Mouse (Mus musculus) embryonic facial prominence, embryonic 14.5 days (tissue): ENCODE measurements around the gene Herpud2. TPM values are rescaled to one million over a fixed set of nuclear protein-coding genes. Genes with fewer than 3 reads are reported as not detected.
A peak's percentile ranks its signal among the peaks of the same experiment; 100 is the strongest.

ENCODE experiments used
- ATAC-seq: fragments of 200-750 bp; cut with Nextera tagmentation; 2 replicates; pipeline ENCODE4 v1.8.0; 2017; ENCODE audit warnings: low read depth, moderate number of reproducible peaks, moderate TSS enrichment
- DNase-seq: peaks from one replicate; pipeline ENCODE4 v3.0.0-alpha.2; 2015; ENCODE audit warnings: low spot score
- H3K27ac ChIP-seq: fragments of 300-500 bp; sonication (generic); replicated peaks from 2 replicates; pipeline ENCODE4 v1.5.1; 2014; ENCODE audit warnings: low read depth, mild to moderate bottlenecking, low read length, moderate library complexity
- H3K27me3 ChIP-seq: fragments of 300-500 bp; sonication (generic); replicated peaks from 2 replicates; pipeline ENCODE4 v1.6.1; 2014; ENCODE audit warnings: low read length; ENCODE audit not compliant: control insufficient read depth, insufficient read depth
- H3K36me3 ChIP-seq: fragments of 300-500 bp; sonication (generic); 2 replicates; pipeline ENCODE4 v1.6.1; 2014; ENCODE audit warnings: low read length, mixed read lengths; ENCODE audit not compliant: control insufficient read depth, insufficient read depth
- H3K4me1 ChIP-seq: fragments of 300-500 bp; sonication (generic); 2 replicates; pipeline ENCODE4 v1.6.1; 2014; ENCODE audit warnings: antibody characterized with exemption, low read length; ENCODE audit not compliant: control insufficient read depth, insufficient read depth
- H3K4me2 ChIP-seq: fragments of 300-500 bp; sonication (generic); 2 replicates; pipeline ENCODE4 v1.6.1; 2014; ENCODE audit warnings: low read depth, mild to moderate bottlenecking, low read length, moderate library complexity, mixed read lengths
- H3K4me3 ChIP-seq: fragments of 300-500 bp; sonication (generic); 2 replicates; pipeline ENCODE4 v1.5.1; 2014; ENCODE audit warnings: low read depth, mild to moderate bottlenecking, low read length
- H3K9ac ChIP-seq: fragments of 300-500 bp; sonication (generic); 2 replicates; pipeline ENCODE4 v1.6.1; 2014; ENCODE audit warnings: low read depth, mild to moderate bottlenecking, low read length, moderate library complexity, mixed read lengths
- H3K9me3 ChIP-seq: fragments of 300-500 bp; sonication (generic); 2 replicates; pipeline ENCODE4 v1.6.1; 2016; ENCODE audit warnings: low read length; ENCODE audit not compliant: control insufficient read depth
- WGBS: fragments of 180-500 bp; shearing (Covaris S2); extraction: QIAGEN DNeasy Blood & Tissue Kit; methylation state at CpG from one replicate; pipeline ENCODE4 v1.1.7; 2014; 5-methylcytosine and 5-hydroxymethylcytosine counted together
- polyA plus RNA-seq: library from polyadenylated mRNA; unstranded; fragments of >200 nt; fragmentation: Nextera tagmentation; extraction: Ambion mirVana; gene quantifications from 2 replicates; pipeline ENCODE4 v1.2.1, GENCODE M21; 2014

The Herpud2 gene
- polyA plus RNA-seq, 1 experiment from 2014 or later, result 33.9 TPM

GRCm38 (mm10) chr9:25089122-25089521 lies 62.5 kb downstream of the Herpud2 start, which contains the start of gene Gm10181:
Gm10181 (plus strand) TSS chr9:25089422.
- H3K9ac ChIP-seq, result no peak within 1 kb of the TSS
- 81% methylated on average over 2 of the region's 2 CpGs for WGBS

GRCm38 (mm10) chr9:25076505-25076904 lies 75.1 kb downstream of the Herpud2 start:
- no peak overlapping the region for H3K4me2 ChIP-seq
- H3K9me3 ChIP-seq, result no peaks in the 10 kb centered on the region
- 71% methylated on average over 1 of the region's 1 CpGs for WGBS

More at GRCm38 (mm10) chr9:25089122-25089521, 62.5 kb downstream of the Herpud2 start, which contains the start of gene Gm10181:
- Histone ChIP-seq H3K4me1 (no peaks in the 10 kb centered on the region), H3K27me3 (no peaks in the 10 kb centered on the region), H3K36me3 (no peaks in the 10 kb centered on the region), H3K27ac (no peak within 1 kb of the TSS), H3K9me3 (no peaks in the 10 kb centered on the region), H3K4me3 (no peak within 1 kb of the TSS), H3K4me2 (no peak within 1 kb of the TSS)
- ATAC-seq, result no peak
- no peak for DNase-seq

GRCm38 (mm10) chr9:25075977-25076376 lies 75.6 kb downstream of the Herpud2 start:
- H3K4me1 ChIP-seq, result no peaks in the 10 kb centered on the region
- H3K27me3 ChIP-seq, result no peaks in the 10 kb centered on the region
- H3K27ac ChIP-seq, result no peak overlapping the region
- H3K4me3 ChIP-seq, result no peak overlapping the region
- ATAC-seq (no peak), DNase-seq (peak; percentile 19)
- H3K36me3 ChIP-seq, result no peaks in the 10 kb centered on the region
- 64% methylated on average over 3 of the region's 3 CpGs for WGBS
- H3K4me2 ChIP-seq, result no peak overlapping the region
- H3K9ac ChIP-seq, result no peak overlapping the region
- H3K9me3 ChIP-seq, result no peaks in the 10 kb centered on the region

More at GRCm38 (mm10) chr9:25076505-25076904, 75.1 kb downstream of the Herpud2 start:
- Histone ChIP-seq H3K36me3 (no peaks in the 10 kb centered on the region), H3K4me1 (no peaks in the 10 kb centered on the region), H3K27ac (no peak overlapping the region), H3K9ac (no peak overlapping the region), H3K4me3 (no peak overlapping the region), H3K27me3 (no peaks in the 10 kb centered on the region)
- ATAC-seq (no peak), DNase-seq (no peak)

GRCm38 (mm10) chr9:25072666-25073065 lies 79.0 kb downstream of the Herpud2 start:
- Histone ChIP-seq H3K4me1 (no peaks in the 10 kb centered on the region), H3K9me3 (no peaks in the 10 kb centered on the region), H3K27me3 (no peaks in the 10 kb centered on the region), H3K4me2 (no peak overlapping the region), H3K9ac (no peak overlapping the region), H3K4me3 (no peak overlapping the region), H3K36me3 (no peaks in the 10 kb centered on the region), H3K27ac (no peak overlapping the region)
- DNase-seq (no peak), ATAC-seq (no peak)
- WGBS, result 83% methylated on average over 1 of the region's 1 CpGs

GRCm38 (mm10) chr9:25058726-25059125 lies 92.9 kb downstream of the Herpud2 start:
- H3K9ac ChIP-seq, result no peak overlapping the region
- DNase-seq (no peak), ATAC-seq (no peak)
- H3K4me2 ChIP-seq, result no peak overlapping the region
- H3K4me1 ChIP-seq, result no peaks in the 10 kb centered on the region
- H3K27me3 ChIP-seq, result no peaks in the 10 kb centered on the region
- no peaks in the 10 kb centered on the region for H3K36me3 ChIP-seq
- no peaks in the 10 kb centered on the region for H3K9me3 ChIP-seq
- no peak overlapping the region for H3K4me3 ChIP-seq
- WGBS, result 51% methylated on average over 2 of the region's 3 CpGs
- no peak overlapping the region for H3K27ac ChIP-seq

Other genes starting within 250 kb of the Herpud2 start
- not detected in 2 replicates for gene Gm10181, start 62.4 kb downstream of the Herpud2 start, polyA plus RNA-seq
- 297 TPM in 2 replicates for gene Sept7, start 100.6 kb upstream of the Herpud2 start, polyA plus RNA-seq